Mouse (Mus musculus) cerebellum, adult (tissue): ENCODE results near the gene Rc3h1.
"Not testable (repeated sequence)": the region's sequence is repeated elsewhere in the genome, so short reads cannot be mapped to it uniquely, and the experiment has no call there.

Source experiments
- ATAC-seq: cut with Nextera tagmentation; 2 replicates; pipeline ENCODE4 v1.9.2; 2017; ENCODE audit warnings: mild to moderate bottlenecking, moderate library complexity, mixed read lengths; ENCODE audit not compliant: insufficient number of reproducible peaks, low FRiP score, low TSS enrichment

The Rc3h1 gene

GRCm38 (mm10) chr1:160935551-160935950 lies 29.3 kb downstream of the Rc3h1 start:
- no peak for ATAC-seq

GRCm38 (mm10) chr1:160963199-160963598 lies 57.0 kb downstream of the Rc3h1 start:
- ATAC-seq = no peak

GRCm38 (mm10) chr1:160967268-160967667 lies 61.0 kb downstream of the Rc3h1 start:
- no peak for ATAC-seq

GRCm38 (mm10) chr1:160968643-160969042 lies 62.4 kb downstream of the Rc3h1 start:
- ATAC-seq = no peak

- ATAC-seq = no peak
Measured at GRCm38 (mm10) chr1:160978071-160978735, 72.0 kb downstream of the Rc3h1 start, which contains the start of gene Serpinc1. Serpinc1 (plus strand) TSS chr1:160978585.

GRCm38 (mm10) chr1:160980021-160980420 lies 73.8 kb downstream of the Rc3h1 start:
- ATAC-seq = no peak

- no peak for ATAC-seq
Measured at GRCm38 (mm10) chr1:160980537-160981234, 74.5 kb downstream of the Rc3h1 start.

- ATAC-seq = no peak
Measured at GRCm38 (mm10) chr1:160981337-160981736, 75.1 kb downstream of the Rc3h1 start.

GRCm38 (mm10) chr1:160982887-160983286 lies 76.7 kb downstream of the Rc3h1 start:
- no peak for ATAC-seq

GRCm38 (mm10) chr1:160984731-160985130 lies 78.5 kb downstream of the Rc3h1 start:
- not testable (repeated sequence) for ATAC-seq

- ATAC-seq = no peak
Measured at GRCm38 (mm10) chr1:160985477-160985876, 79.3 kb downstream of the Rc3h1 start.

GRCm38 (mm10) chr1:160986881-160987635 lies 80.8 kb downstream of the Rc3h1 start:
- ATAC-seq = no peak

GRCm38 (mm10) chr1:160989395-160989794 lies 83.2 kb downstream of the Rc3h1 start:
- ATAC-seq = no peak

- ATAC-seq = no peak
Measured at GRCm38 (mm10) chr1:160993851-160994250, 87.6 kb downstream of the Rc3h1 start.

- 0 out of 2 replicates have a peak, but pooled peaks have one; percentile 18 for ATAC-seq
Measured at GRCm38 (mm10) chr1:161004942-161005341, 98.7 kb downstream of the Rc3h1 start.

- no peak for ATAC-seq
Measured at GRCm38 (mm10) chr1:161005526-161005925, 99.3 kb downstream of the Rc3h1 start.

GRCm38 (mm10) chr1:161006471-161006870 lies 100.3 kb downstream of the Rc3h1 start:
- ATAC-seq = no peak

GRCm38 (mm10) chr1:161008038-161008437 lies 101.8 kb downstream of the Rc3h1 start:
- no peak for ATAC-seq

GRCm38 (mm10) chr1:161010436-161010835 lies 104.2 kb downstream of the Rc3h1 start:
- no peak for ATAC-seq

GRCm38 (mm10) chr1:161016378-161016777 lies 110.2 kb downstream of the Rc3h1 start:
- no peak for ATAC-seq

GRCm38 (mm10) chr1:161020051-161020450 lies 113.8 kb downstream of the Rc3h1 start:
- no peak for ATAC-seq
